Mouse (Mus musculus): ENCODE data around the gene Tbx4. TPM values are rescaled to one million over a fixed set of nuclear protein-coding genes. Genes with fewer than 3 reads are reported as not detected.

Gene Tbx4
- 4.8 and 4.9 TPM in 2 replicates for polyA plus RNA-seq (2015; fragmentation: Nextera tagmentation; extraction: Ambion mirVana)

GRCm38 (mm10) chr11:85885665-85886428, at the start of gene Tbx4:
Gene Tbx4 (plus strand): TSS chr11:85886422.

GRCm38 (mm10) chr11:85850233-85850632, 36.0 kb upstream of the Tbx4 start, which contains the start of gene Gm11444:
Gene Gm11444 (minus strand): TSS chr11:85850333.

Other genes with a start within 250 kb of the Tbx4 start
- gene Tbx2, start 53.9 kb upstream of the Tbx4 start, polyA plus RNA-seq (2015; fragmentation: Nextera tagmentation; extraction: Ambion mirVana), result 9.0 and 10.6 TPM in 2 replicates
- not detected in 2 replicates for gene Gm11444, start 36.1 kb upstream of the Tbx4 start, polyA plus RNA-seq (2015; fragmentation: Nextera tagmentation; extraction: Ambion mirVana)

Data from urinary bladder, postnatal 0 days (tissue).